Mouse (Mus musculus): ENCODE measurements at regions not wholly inside any gene's neighbourhood (a gene's known extent, or its start where the extent isn't known, plus 50 kb on each side); places are given as distances from the start of the nearest gene placed in this dataset.
A peak's percentile ranks its signal among the peaks of the same experiment; 100 is the strongest.

DNA sequence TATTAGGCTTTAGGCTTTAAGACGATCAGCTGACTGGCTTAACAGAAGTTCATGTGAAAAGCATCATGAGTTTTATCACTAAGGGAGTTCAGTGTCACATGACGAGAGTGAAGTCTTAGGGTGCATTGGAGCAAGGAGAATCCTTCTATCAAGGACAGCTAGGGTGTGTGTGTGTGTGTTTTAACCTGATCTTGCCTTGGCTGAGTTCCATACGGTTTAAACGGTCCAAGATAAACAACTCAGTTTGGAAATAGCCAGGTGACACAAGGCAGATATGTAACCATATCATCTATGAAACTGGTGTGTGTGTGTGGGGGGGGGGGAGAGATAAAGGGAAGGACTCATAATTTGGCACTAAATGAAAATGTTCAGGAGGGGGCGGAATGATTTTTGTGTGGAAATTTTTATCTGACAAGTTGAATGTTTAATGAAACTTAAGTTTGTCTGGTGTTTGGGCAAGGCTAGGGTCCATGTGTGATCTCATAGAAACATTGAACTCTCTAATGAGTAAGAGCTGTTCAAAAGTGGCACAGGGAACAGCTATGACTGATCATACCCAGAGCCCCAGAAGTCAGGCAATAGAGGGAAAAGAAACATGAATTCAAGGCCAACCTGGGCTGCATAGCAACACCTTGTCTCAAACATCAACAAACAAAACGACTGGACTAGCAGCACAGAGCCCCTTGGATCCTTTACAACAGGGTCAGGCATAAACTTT is 132.2 kb upstream of the Map3k1 start:
- DNase-seq (ENCODE audit: low spot score) = no peak

DNA sequence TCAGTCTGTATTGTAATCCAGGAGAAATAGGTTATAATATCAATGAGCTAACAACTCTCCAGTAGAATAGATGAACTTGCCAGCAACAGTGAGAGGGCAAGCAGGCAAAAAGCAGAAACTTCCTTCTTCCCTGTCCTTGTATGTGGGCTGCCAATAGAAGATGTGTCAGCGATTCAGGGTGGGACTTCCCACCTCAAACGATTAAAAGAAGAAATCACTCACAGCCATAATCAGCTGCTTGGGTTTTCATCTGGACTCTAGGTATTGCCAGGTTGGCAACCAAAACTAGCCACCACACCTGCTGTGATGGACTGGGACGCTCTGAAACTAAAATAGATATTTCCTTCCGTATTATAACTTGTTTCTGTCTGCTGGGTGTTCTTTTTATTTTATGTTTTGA is 133.2 kb upstream of the Map3k1 start:
- DNase-seq (ENCODE audit: low spot score) = no peak

DNA sequence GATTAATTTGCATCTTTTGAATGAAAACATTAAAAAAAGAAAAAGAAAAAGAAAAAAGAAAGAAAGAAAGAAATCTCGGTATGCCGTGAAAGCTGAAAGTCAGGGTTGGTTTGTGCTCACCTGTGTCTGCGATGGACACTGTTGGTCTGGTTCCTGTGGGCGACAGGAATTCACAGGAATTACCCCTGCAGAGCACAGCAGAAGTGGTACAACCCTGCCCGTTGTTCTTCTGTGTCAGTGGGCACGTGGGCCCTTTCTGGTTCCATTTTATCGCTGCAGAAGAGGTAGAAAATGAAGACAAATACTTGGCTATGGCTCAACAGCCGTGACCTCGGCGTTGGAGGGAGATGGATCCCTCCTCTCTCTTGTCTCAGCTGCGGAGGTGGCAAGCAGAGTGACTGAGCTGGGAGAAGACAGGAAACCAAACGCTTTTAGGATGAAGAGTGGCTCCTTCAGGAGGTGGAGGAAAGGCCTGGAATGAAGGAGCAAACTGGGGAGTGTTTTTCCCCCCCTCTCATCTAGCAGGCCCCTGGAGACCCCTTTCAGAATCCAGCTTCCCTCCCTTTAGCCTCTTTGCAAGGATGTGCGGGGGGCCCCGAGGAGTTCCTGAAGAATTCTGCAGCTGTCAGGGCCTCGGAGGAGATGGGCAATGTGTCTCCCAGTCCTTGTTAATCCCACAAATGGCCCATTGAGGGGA is 134.7 kb upstream of the Map3k1 start:
- DNase-seq (ENCODE audit: low spot score) = no peak

DNA sequence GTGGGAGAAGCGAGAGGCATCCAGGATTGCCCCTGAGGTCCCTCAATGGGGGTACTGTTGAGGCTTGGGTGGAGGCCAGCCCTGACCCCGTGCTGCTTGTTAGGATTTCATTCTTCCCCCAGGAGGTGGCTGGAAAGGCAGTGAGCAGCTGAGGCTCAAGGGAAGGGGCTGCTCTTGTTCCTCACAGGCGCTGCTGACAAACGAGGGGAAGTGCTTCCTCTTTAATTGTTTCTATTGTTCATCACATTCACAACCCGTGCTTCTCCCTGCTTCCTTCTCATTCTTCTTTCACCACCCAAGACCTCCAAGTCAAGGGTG is 135.3 kb upstream of the Map3k1 start:
- no peak for DNase-seq (ENCODE audit: low spot score)

DNA sequence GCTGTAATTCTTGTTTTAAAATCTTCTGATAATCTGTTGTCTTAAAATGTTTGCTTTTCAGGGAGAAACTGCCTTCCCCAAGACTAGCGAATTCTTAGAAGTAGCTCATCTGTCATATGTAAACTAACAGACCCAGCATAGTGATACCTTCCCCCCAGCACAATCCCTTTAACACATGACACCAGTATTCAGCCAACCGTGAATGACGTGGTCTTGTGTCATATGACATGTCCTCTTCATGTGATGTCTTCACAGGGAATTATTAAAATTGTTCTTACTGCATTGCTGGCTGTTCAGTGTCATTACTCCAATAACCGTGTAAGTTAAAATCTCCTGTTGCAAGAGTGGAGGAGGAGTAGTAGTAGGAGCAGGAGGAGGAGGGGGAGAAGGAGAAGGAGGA is 137.5 kb upstream of the Map3k1 start:
- no peak for DNase-seq (ENCODE audit: low spot score)

DNA sequence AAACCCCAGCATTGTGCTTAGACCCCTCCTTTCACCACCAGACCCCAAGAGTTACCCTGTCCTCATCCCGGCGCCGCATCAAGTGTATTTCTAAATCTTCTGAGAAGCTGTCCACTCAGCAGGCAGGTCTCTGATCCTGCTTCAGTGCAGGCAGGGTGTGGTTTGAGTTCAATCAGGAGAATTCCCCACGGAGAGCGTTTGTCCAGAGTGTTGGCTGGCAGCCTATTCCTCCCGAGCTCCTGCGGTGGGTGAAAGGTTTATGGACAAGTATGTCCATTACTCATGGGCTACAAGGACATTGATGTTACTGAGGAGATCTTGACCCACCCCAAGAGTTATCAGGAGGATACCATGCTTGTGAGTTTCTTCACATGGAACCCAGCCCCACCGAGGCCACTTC is 138.0 kb upstream of the Map3k1 start:
- DNase-seq (ENCODE audit: low spot score) = no peak

DNA sequence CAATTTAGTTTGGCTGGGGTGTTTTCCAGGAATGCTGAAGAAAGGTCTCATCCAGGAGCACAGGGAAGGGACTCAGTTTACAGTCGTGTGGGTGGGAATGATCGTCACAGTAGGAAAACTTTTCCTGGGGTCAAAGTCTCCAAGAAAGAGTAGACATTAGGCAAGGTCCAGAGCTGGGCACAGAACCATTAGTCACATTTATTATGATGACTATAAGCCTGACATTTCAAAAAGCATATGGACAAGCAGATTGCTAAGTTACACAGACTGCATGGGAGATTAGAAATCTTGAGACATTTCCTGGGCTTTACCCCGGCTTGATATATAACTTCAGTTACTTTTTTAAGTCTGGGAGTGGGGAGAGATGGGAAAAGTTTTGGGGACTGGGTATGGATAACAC is 139.6 kb upstream of the Map3k1 start:
- DNase-seq (ENCODE audit: low spot score) = no peak

DNA sequence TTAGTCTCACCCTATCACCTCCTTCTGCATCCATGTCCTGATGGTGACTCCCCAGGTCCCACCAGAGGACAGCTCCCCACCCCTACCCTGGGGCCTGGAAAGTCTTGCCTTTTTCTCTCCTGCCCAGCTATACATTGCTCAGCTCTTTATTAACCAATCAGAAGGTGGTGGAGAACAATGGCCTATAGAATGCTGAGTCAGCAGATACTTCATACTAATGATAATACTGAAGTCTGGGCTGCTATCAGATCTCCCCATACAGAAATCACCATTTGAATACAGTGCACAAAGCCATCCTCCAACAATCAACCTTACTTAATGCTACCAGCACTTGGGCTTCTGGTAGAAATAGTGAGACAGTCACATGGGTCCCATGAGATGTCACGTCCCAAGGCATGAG is 141.2 kb upstream of the Map3k1 start:
- DNase-seq (ENCODE audit: low spot score) = no peak

DNA sequence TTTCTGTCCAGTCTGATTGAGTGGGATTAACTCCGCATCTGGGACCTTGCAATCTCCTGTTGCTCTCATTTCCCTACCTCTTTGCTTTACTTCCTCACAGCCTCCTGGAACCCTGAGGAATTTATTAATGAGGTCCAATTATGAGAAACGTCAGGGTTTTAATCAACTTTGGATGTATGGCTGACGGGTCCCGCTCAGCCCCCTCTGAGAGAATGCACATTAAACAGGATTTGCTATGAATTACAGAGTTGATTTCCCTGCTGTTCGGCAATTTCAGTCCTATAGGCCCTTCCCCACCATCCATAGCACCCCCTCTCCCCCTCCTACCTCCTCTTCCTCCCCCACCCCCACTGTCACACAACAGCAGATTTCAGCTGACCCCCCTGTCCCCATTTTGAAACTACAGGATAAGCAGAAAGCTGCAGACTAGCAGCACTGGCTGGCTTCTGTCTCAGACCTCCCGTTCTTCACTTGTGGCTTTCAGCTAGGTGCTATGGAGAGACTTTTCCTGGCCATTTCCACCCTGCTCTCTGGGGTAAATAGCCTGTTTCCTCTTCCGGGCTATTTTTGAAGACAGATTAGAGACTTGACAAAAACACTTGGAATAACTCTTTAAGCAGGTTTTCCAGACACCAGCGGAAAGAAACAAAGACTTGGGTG is 145.2 kb upstream of the Map3k1 start:
- DNase-seq (ENCODE audit: low spot score) = no peak

DNA sequence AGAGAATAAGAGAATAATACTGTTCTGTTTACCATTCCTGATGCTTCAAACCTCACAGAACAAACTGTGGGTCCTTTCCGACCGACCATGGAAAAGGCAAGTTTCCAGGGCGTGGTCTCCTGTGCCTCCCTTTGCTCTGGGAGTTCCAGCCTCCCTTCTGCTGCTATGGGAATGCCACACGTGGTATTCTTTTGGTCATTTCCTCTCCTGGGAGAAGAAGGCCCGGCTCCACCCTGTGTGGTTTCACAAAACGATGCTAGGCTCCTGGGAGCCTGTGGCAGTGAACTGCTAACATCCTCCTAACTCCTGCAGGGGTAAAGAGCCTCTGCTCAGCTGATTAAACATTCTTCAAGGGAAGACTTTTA is 145.7 kb upstream of the Map3k1 start:
- DNase-seq (ENCODE audit: low spot score) = no peak

DNA sequence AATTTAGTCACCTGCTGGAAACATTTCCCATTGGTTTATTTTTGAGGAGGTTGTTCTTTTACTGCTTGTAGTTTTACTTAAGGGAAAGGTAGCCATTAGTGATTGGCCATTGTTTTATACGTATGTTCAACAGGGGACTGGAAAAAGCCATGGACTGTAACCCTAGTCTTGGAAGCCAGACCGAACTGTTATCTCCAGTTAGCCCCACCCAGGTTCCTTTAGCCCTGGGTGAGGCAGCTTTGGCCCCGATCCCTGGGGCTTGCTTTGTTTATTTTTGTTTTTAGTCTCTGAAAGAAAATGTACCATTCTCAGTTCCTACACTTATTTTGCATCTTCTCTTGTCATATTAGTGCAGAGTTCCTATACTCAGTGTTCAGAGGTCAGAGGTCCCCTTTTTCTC is 148.3 kb upstream of the Map3k1 start:
- peak; percentile 43 for DNase-seq (ENCODE audit: low spot score)

DNA sequence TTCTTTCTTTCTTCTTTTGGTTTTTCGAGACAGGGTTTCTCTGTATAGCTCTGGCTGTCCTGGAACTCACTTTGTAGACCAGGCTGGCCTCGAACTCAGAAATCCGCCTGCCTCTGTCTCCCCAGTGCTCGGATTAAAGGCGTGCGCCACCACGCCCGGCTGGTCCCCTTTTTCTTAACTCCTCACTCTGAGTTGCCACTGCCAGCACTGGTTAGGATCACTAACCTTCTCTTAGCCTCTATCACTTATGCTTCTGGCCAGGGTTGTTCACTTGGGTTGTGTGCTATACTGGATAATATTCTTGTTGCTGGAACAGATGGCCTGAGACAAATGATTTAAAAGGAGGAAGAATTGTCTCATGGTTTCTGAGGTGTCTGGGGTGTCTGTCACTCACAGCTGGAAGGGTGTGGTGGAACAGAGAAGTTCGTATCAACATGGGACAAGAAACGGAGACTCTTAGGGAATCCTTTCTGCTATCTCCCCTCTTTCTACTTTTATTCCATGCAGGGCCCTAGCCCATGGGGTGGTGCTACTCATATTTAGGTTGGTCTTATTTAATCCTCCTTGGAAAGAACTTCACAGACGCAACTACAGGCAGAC is 149.0 kb upstream of the Map3k1 start:
- DNase-seq (ENCODE audit: low spot score) = no peak

DNA sequence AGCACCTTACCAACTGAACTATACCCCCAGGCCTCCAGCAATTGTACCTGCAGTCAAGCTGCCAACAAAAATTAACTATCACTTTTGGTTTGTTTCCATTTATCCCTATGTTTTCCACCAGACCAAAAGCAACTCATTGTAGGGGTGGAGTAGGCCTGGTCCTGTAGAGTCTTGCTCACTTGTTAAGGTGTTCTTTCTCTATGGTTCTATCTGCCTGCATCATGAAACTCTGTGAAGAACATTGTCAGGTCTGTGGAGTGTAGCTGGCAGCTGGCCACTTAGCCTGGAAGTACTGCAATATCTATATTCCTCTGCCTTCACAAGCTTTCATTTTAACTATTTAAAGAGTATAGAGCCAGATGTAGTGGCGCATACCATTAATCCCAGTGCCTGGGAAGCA is 149.6 kb upstream of the Map3k1 start:
- no peak for DNase-seq (ENCODE audit: low spot score)

DNA sequence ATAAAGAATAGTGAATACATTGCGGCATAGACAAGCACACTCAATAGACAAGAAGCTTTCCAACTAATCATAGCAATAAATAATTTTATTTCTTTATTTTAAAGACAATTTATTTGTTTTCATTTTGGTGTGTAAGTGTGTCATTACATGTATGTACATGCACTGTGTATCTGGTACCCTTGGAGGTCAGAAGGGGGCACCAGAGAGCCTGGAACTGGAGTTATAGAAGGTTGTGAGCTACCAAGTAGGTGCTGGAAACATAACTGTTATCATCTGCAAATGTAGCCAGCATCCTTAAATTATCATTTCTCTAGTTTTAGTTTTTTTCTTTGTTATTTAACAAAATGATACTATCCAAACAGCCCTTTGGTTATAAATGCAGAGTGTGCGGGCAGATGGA is 151.2 kb upstream of the Map3k1 start:
- no peak for DNase-seq (ENCODE audit: low spot score)

DNA sequence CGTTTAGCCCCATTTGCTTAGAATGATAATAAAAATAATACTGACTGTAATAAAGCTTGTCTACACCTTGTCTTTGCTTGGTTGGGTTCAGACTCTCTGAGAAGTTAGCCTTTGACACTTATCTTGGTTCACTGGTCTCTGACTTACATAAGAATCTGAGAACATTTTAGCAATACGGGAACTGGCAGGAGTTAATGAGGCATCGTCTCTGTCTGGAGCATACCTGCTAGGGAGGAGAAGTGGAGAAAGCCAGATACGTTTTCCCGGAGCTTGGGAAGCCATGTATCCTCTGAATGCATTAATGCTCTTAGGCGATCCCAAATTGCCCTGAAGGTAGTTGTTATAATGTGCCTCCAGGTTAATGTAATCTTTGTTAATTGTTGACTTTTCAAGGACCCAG is 152.6 kb upstream of the Map3k1 start:
- no peak for DNase-seq (ENCODE audit: low spot score)

DNA sequence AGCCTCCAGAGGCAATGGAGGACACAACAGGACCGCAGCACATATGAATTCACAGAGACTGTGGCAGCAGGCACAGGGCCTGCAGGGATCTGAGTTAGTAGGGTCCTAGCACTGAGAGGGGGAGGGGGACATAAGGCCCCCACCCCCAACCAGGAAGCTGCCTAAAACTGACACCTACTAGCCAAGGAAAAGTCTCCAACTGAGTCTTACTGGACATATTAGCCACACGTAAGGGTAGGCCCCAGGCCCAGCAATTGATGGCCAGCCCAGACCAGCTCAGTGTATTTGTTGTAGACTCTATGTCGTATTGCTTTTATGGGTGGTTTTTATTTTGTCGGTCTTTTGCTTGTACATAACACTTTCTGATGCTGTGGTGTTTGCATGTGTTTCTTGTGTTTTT is 153.4 kb upstream of the Map3k1 start:
- DNase-seq (ENCODE audit: low spot score) = no peak

DNA sequence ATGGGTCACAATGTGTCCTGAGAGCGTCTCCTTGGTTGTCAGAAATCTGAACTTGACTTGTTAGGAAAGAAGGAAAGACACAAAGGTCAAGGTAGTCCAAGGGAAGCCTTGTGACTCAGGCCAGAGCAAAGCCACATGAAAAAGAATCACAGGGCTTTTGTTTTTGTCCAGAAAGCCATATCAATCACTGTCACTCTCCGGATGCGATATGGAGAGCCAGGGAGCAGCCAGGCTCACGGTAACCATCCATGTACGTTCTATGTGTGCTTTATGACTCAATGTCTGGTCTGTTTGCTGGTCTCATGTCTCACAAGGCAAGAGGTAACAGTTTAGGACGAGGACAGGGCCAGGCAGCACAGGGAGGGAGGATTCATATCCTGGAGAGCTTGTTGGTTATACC is 157.3 kb upstream of the Map3k1 start:
- peak; percentile 18 for DNase-seq (ENCODE audit: low spot score)

DNA sequence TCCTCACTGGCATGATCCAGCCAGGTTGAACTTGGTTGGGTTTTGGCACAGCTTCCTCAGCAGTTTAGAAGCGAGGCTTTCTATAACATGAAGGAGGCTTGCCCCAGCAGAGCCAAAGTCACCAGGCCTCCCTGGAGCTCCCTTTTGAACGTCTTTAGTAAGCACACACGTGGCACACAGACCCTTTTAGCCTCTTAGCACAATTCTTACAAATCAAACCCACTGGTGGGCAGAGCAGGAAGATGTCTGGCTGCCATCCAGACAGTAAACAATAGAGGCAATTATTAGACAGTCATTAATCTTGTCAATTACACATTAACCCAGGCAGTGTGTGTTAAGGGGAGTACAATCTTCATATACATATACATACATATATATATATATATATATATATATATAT is 157.8 kb upstream of the Map3k1 start:
- DNase-seq (ENCODE audit: low spot score) = no peak

DNA sequence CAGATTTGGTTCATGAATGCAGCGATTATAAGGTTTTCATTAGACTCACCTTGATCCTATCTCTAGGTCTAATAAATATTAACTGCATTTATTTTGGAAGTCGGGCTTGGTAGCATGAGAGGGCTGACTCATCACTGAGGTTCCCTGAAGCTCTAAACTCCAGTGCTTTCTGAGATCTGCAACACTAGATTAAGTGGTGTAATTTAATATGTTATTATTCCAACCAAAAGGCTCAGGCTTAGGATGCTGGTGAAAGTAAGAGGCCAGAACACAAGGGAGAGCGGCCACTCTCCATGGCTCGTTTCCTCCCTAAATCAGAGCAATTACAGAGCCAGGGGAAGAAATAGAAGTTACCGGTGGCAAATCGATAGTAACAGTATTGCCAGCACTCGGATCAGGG is 159.4 kb upstream of the Map3k1 start:
- DNase-seq (ENCODE audit: low spot score) = no peak

DNA sequence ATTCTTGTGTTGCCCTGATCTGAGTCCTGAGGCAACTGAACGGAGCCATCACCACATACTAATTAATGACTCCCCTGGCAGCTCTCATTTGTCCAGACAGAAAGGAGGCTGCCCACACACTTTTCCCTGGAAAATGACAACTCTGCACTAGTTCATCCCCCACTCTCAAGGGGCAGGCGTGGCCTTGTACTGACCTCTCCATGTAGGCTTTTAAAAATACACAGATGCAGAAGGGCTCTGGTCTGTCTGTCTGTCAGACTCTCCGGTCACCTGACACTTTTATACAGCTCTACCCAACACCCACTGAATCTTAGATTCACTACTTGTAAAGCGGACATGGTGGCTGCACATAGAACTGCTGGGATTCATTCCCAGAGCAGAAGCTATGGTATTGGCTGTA is 165.5 kb upstream of the Map3k1 start:
- DNase-seq (ENCODE audit: low spot score) = no peak

DNA sequence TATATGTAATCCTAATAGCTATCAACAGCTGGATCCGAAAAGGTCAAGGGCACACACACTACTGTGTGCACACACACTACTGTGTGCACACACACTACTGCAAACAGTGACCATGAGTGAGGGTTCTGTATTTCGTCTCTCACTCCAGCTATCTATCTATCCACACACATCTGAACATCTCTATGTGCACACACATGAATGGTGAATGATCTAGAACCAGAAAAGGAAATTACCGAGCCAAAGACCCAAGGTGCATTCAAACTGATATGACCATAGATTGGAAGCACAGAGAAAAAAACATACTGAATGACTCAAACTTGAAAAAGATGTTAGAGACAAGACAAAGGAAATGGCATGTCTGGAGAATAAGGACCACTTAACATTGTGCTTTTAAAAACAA is 166.8 kb upstream of the Map3k1 start:
- DNase-seq (ENCODE audit: low spot score) = no peak

DNA sequence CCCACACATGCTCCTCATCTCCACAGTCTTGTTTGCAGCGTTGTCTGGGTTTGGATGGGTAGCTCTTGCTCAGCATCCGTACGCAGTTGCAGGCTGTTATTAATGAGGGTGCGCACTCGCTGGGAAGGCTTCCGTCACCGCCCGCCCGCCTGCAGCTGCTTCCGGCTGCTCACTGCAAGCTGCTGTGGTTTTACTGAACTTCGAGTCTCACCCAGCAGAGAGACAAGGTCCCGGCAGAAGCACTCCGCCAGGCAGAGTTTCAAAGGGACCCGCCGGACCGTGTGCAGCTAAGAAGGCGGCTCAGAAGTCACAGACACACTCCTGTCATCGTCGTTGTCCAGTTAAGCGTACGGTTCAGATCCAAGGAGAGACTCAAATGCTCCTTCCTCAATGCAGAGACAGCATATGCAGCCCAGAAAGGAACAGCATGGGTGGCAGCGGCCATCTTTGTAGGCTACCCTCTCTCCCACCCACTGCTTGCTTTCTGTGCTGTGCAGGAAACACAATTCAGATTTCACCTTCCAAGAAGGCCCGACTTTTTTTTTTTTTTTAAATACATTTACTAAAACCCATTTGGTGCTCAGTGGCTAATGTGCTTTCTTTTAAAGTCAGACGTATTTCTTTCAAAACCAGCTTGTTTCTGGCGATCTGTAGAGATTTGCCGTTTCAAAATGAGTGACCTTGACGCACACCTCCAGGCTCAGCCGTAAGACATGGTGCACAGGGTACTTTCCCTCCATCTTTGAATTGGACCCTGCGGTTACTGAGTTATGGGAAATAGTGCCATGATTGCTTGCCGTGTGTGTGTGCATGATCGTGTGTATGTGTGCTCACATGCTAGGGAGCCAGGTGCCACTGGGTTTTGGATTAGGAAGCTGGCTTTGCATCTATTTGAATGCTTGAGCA is 169.2 kb upstream of the Map3k1 start:
- no peak for DNase-seq (ENCODE audit: low spot score)

DNA sequence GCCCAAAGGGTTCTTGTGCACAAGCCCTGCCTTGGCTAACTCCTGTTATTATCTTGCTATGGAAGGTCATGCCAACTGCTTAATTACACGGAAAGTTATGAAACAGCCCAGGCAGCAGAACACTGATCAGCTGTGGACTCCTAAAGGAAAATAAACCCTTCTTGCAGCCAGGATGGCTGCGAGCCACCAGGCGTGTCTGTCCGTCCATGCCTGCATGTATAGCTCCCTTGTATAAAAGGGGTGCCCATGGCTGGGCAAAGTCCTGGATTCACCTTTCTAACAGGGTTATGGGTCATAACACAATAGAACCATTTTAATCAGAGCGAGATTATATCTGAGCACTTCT is 169.9 kb upstream of the Map3k1 start:
- no peak for DNase-seq (ENCODE audit: low spot score)

Data from urinary bladder, postnatal 14 days (tissue).